Mouse (Mus musculus): ENCODE results near the gene Faap24.

Gene Faap24

GRCm38 (mm10) chr7:35365161-35365910, 31.3 kb downstream of the Faap24 start:
- DNase-seq, result no peak

- DNase-seq, result no peak
Observed at GRCm38 (mm10) chr7:35362868-35363267, 33.8 kb downstream of the Faap24 start.

- no peak for DNase-seq
Observed at GRCm38 (mm10) chr7:35362253-35362652, 34.4 kb downstream of the Faap24 start.

- DNase-seq, result peak in 1 of 2 experiments; percentile 31
Observed at GRCm38 (mm10) chr7:35357621-35358020, 39.0 kb downstream of the Faap24 start.

GRCm38 (mm10) chr7:35355303-35355872, 41.2 kb downstream of the Faap24 start:
- no peak for DNase-seq

GRCm38 (mm10) chr7:35353306-35353705, 43.3 kb downstream of the Faap24 start:
- no peak for DNase-seq

- no peak for DNase-seq
Observed at GRCm38 (mm10) chr7:35351155-35351554, 45.5 kb downstream of the Faap24 start.

- DNase-seq, result no peak
Observed at GRCm38 (mm10) chr7:35349886-35350684, 46.6 kb downstream of the Faap24 start.

- DNase-seq, result no peak
Observed at GRCm38 (mm10) chr7:35349022-35349421, 47.6 kb downstream of the Faap24 start.

GRCm38 (mm10) chr7:35347918-35348700, 48.5 kb downstream of the Faap24 start:
- no peak for DNase-seq

GRCm38 (mm10) chr7:35344785-35345330, 51.8 kb downstream of the Faap24 start:
- DNase-seq, result no peak

GRCm38 (mm10) chr7:35342498-35342897, 54.1 kb downstream of the Faap24 start:
- no peak for DNase-seq
